Mouse (Mus musculus): ENCODE results near the gene 4930595D18Rik. TPM values are rescaled to one million over a fixed set of nuclear protein-coding genes. Genes with fewer than 3 reads are reported as not detected.
A peak's percentile ranks its signal among the peaks of the same experiment; 100 is the strongest.

4930595D18Rik gene
- total RNA-seq, 2 experiments from 2014 or later = not detected

- DNase-seq = peak; percentile 66
These were observed 18.3 kb downstream of the 4930595D18Rik start, which contains the start of gene Traf3 for GRCm38 (mm10) chr12:111165831-111166591. Traf3 (plus strand) TSS chr12:111166370.

GRCm38 (mm10) chr12:111165146-111165812, 19.0 kb downstream of the 4930595D18Rik start:
- no peak for DNase-seq

- DNase-seq = peak; percentile 86
These were observed 20.0 kb downstream of the 4930595D18Rik start for GRCm38 (mm10) chr12:111164310-111164751.

- no peak for DNase-seq
These were observed 21.8 kb downstream of the 4930595D18Rik start for GRCm38 (mm10) chr12:111162312-111163061.

GRCm38 (mm10) chr12:111161943-111162311, 22.4 kb downstream of the 4930595D18Rik start:
- no peak for DNase-seq

- DNase-seq = no peak
These were observed 23.4 kb downstream of the 4930595D18Rik start for GRCm38 (mm10) chr12:111160871-111161270.

- no peak for DNase-seq
These were observed 24.4 kb downstream of the 4930595D18Rik start for GRCm38 (mm10) chr12:111159659-111160428.

GRCm38 (mm10) chr12:111155756-111156155, 28.5 kb downstream of the 4930595D18Rik start:
- DNase-seq = no peak

- no peak for DNase-seq
These were observed 29.6 kb downstream of the 4930595D18Rik start for GRCm38 (mm10) chr12:111154641-111155040.

GRCm38 (mm10) chr12:111153946-111154345, 30.3 kb downstream of the 4930595D18Rik start:
- DNase-seq = no peak

GRCm38 (mm10) chr12:111152981-111153710, 31.1 kb downstream of the 4930595D18Rik start:
- no peak for DNase-seq

- no peak for DNase-seq
These were observed 31.7 kb downstream of the 4930595D18Rik start for GRCm38 (mm10) chr12:111152579-111152978.

- DNase-seq = no peak
These were observed 32.7 kb downstream of the 4930595D18Rik start for GRCm38 (mm10) chr12:111151422-111152156.

- no peak for DNase-seq
These were observed 34.1 kb downstream of the 4930595D18Rik start for GRCm38 (mm10) chr12:111150236-111150596.

- no peak for DNase-seq
These were observed 34.6 kb downstream of the 4930595D18Rik start for GRCm38 (mm10) chr12:111149495-111150235.

- DNase-seq = no peak
These were observed 39.0 kb downstream of the 4930595D18Rik start for GRCm38 (mm10) chr12:111145269-111145668.

- DNase-seq = no peak
These were observed 39.7 kb downstream of the 4930595D18Rik start for GRCm38 (mm10) chr12:111144598-111144997.

GRCm38 (mm10) chr12:111143509-111144063, 40.7 kb downstream of the 4930595D18Rik start:
- DNase-seq = peak; percentile 36

GRCm38 (mm10) chr12:111143005-111143508, 41.2 kb downstream of the 4930595D18Rik start:
- DNase-seq = no peak

Measured in gastrocnemius, postnatal 25 days (tissue).